Mouse (Mus musculus) erythroblast, embryonic 14.5 days (primary cell): ENCODE results near the gene Hexa.

Source experiments
- GATA1 ChIP-seq: IDR thresholded peaks from 2 replicates; pipeline ENCODE4 v1.6.1; 2012; ENCODE audit warnings: low read length, inconsistent platforms, mixed read lengths
- TAL1 ChIP-seq: IDR thresholded peaks from 3 replicates; pipeline ENCODE4 v1.6.1; 2012; ENCODE audit warnings: low read length, inconsistent platforms, mixed read lengths

DNA sequence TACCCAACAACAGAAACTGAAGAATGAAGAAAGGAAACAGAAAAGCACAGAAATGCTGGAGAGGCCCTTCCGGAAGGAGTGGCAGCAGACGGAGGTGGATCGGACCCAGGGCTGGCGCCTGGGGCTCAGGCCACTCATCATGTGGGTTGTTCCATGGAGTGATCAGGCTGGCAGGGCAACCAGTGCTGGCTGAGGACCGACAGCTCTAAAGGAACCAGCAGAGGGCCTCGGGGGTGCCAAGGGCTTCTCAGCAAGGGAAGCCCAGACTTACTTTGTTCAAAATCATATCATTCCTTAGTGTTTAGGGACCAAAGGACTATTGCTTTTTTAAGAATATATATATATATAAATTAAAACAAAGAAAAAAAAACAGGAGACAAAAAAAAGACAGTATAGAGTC is 66.6 kb downstream of the Hexa start:
- TF ChIP-seq TAL1 (no peak), GATA1 (no peak)
